Mouse (Mus musculus): Measurements from ENCODE around the gene AC109138.7. TPM values are rescaled to one million over a fixed set of nuclear protein-coding genes. Genes with fewer than 3 reads are reported as not detected.

AC109138.7 gene
- polyA plus RNA-seq, 2 experiments: not detected

DNA sequence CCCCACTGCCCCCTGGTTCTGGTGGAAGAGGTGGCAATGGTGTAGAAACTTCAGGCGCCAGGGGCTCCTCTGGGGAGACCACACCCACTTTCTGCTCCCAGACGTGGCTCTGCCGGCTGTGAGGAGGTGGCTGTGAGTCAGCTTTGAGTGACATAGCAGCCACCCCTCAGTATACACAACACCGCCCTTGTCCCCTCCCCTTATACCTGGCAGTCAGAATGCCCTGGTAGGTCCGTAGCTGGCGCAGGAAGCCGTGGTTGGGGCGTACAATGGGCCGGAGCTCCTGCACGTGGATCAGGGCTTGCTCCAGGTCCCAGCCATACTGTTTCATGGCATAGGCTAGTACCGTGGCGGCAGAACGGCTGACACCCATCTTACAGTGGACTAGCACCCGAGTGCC is 49.5 kb downstream of the AC109138.7 start:
- TF ChIP-seq EP300 (IDR thresholded peaks at IDR 0.05; ENCODE audit: low read depth) (no peak), CTCF (IDR thresholded peaks at IDR 0.05; ENCODE audit: low read depth) (no peak)
- H3K9me3 ChIP-seq (ENCODE audit: control insufficient read depth, low read length): no peaks in the 10 kb centered on the region
- no peaks in the 10 kb centered on the region for H3K36me3 ChIP-seq (replicated peaks; ENCODE audit: control insufficient read depth, insufficient read depth, low read depth)
- DNase-seq (ENCODE audit: low read depth in 3 of 3, low spot score in 3 of 3) (no peak), ATAC-seq (ENCODE audit: insufficient read depth) (no peak)
- H3K4me2 ChIP-seq (ENCODE audit: low read depth): no peak overlapping the region
- H3K9ac ChIP-seq (replicated peaks): no peak overlapping the region
- H3K4me3 ChIP-seq (ENCODE audit: insufficient read depth in 1 of 2, low read depth in 2 of 2, low read length in 2 of 2): no peak overlapping the region
- H3K27me3 ChIP-seq (ENCODE audit: control insufficient read depth, insufficient read depth, low read length): no peaks in the 10 kb centered on the region; the same call in 1 of the 2 replicates
- H3K27ac ChIP-seq: no peak overlapping the region
- WGBS (ENCODE audit: insufficient replicate concordance): 52% methylated on average over 14 of the region's 14 CpGs
- peaks cover 0 to under 1% of the 10 kb centered on the region in 2 experiments; a peak in 2 of 4 replicates for H3K4me1 ChIP-seq (replicated peaks; ENCODE audit: control insufficient read depth in 2 of 2, insufficient read depth in 2 of 2, low read length in 1 of 2)

DNA sequence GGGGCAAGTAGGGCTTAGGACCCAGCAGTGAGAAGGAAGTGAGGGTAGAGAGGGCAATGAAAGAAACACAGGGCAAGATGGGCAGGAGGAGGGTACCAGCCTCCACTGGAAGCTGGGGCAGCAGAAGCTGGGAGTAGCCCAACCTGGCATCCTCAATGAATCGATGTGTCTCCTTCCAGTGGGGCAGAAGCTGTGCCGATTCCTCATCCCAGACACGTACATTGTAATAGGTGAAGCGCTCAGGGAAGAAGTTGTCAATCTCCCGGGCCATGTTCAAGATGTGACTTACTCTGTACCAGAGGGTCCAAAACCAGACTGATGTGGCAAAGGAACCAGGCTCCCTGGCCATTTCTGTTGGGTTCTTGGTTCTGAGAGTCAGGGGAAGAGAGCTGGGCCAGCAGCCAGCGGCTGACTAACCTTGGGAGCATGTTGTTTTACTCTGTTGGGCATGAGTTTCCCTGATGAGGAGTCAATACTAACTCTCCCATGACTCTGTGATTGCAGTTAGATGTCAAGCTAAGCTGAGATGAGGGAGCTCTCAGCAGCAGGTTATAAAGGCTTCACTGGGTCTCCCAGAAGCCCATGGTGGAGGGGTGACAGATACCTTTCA is 50.1 kb downstream of the AC109138.7 start:
- no peak for DNase-seq (ENCODE audit: low read depth in 3 of 3, low spot score in 3 of 3)
- Histone ChIP-seq H3K27ac (no peak overlapping the region), H3K36me3 (replicated peaks; ENCODE audit: control insufficient read depth, insufficient read depth, low read depth) (no peaks in the 10 kb centered on the region), H3K4me2 (ENCODE audit: low read depth) (no peak overlapping the region), H3K4me3 (ENCODE audit: insufficient read depth in 1 of 2, low read depth in 2 of 2, low read length in 2 of 2) (no peak overlapping the region), H3K9ac (replicated peaks) (no peak overlapping the region), H3K9me3 (ENCODE audit: control insufficient read depth, low read length) (no peaks in the 10 kb centered on the region), H3K27me3 (ENCODE audit: control insufficient read depth, insufficient read depth, low read length) (no peaks in the 10 kb centered on the region; the same call in 1 of the 2 replicates), H3K4me1 (replicated peaks; ENCODE audit: control insufficient read depth in 2 of 2, insufficient read depth in 2 of 2, low read length in 1 of 2) (peaks cover 0 to 4% of the 10 kb centered on the region in 2 experiments; a peak in 2 of 4 replicates)
- 85% methylated on average over 6 of the region's 6 CpGs for WGBS (ENCODE audit: insufficient replicate concordance)
- no peak for ATAC-seq (ENCODE audit: insufficient read depth)
- TF ChIP-seq CTCF (IDR thresholded peaks at IDR 0.05; ENCODE audit: low read depth): no peak
- TF ChIP-seq EP300 (IDR thresholded peaks at IDR 0.05; ENCODE audit: low read depth): no peak

DNA sequence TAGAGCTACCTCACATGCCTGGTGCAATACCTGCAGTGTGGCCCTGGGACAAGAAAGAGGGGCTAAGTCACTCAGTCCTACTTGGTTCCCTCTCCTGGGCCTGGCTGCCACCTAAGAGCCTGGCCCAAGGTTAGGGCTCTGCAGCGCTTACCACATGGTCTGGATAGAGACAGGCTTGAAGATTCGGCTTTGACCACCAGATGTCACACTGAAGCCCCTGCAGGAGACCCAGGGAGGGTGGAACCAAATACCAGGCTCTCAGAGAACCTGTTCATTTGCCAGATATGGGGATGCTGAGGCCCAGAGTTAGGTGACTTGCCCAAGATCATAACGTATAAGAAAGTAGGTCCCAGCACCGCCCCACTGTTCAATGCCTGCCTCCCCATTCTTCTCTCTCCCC is 51.8 kb downstream of the AC109138.7 start:
- peaks cover 0 to 5% of the 10 kb centered on the region in 2 experiments; a peak in 1 of 4 replicates for H3K4me1 ChIP-seq (replicated peaks; ENCODE audit: control insufficient read depth in 2 of 2, insufficient read depth in 2 of 2, low read length in 1 of 2)
- no peak overlapping the region for H3K9ac ChIP-seq (replicated peaks)
- H3K9me3 ChIP-seq (ENCODE audit: control insufficient read depth, low read length): no peaks in the 10 kb centered on the region
- DNase-seq (ENCODE audit: low read depth in 3 of 3, low spot score in 3 of 3) (no peak), ATAC-seq (ENCODE audit: insufficient read depth) (no peak)
- no peak overlapping the region for H3K4me3 ChIP-seq (ENCODE audit: insufficient read depth in 1 of 2, low read depth in 2 of 2, low read length in 2 of 2)
- no peak overlapping the region for H3K27ac ChIP-seq
- no peak overlapping the region for H3K4me2 ChIP-seq (ENCODE audit: low read depth)
- no peaks in the 10 kb centered on the region for H3K36me3 ChIP-seq (replicated peaks; ENCODE audit: control insufficient read depth, insufficient read depth, low read depth)
- H3K27me3 ChIP-seq (ENCODE audit: control insufficient read depth, insufficient read depth, low read length): no peaks in the 10 kb centered on the region; the same call in 1 of the 2 replicates
- 70% methylated on average over 4 of the region's 4 CpGs for WGBS (ENCODE audit: insufficient replicate concordance)
- TF ChIP-seq CTCF (IDR thresholded peaks at IDR 0.05; ENCODE audit: low read depth): no peak; the same call in 1 of the 2 replicates
- no peak for TF ChIP-seq EP300 (IDR thresholded peaks at IDR 0.05; ENCODE audit: low read depth)

DNA sequence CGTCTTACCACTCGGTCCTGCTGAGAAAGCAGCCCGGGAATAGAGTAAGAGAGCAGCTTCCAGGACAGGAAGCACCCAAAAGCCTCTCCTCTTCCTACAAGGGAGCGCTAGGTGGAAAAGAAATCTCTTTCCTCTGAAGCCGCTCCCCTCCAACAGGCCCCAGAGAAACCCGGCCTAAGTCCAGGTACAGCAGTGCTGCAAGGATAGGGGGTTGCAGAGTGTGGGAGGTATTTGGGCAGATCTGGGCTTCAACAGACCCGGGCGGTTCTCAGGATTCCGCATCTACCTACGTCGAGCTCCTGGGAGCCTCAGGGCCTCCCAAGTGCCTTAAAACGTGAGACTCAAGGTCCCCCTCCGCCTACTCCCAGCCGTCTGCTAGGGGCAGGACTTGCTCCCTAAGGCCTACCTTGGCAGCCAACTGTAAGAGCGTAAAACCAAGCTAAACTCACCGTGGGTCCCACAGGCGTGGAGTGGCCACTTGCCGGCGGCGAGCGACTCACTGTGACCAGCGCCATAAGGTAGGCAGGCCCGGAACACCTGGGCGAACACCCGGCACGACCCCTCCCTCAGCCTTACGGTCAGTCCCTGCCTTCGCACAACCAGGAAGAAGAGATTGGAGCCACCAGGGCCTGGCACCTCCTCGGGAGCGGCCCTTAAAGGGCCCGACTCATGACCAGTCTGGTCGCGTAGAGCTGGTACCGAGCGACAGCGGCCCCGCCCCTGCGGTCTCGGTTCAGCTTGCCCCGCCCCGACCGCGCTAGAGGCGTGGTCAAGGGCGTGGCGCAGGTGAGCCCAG is 54.6 kb downstream of the AC109138.7 start, which contains the start of gene Ssh3:
TSS of gene Ssh3 (minus strand) at position 615 of the 796 bp plus-strand sequence.
- Histone ChIP-seq H3K27me3 (ENCODE audit: control insufficient read depth, insufficient read depth, low read length) (no peaks in the 10 kb centered on the region; the same call in 1 of the 2 replicates), H3K27ac (no peak within 1 kb of the TSS), H3K9me3 (ENCODE audit: control insufficient read depth, low read length) (no peaks in the 10 kb centered on the region), H3K36me3 (replicated peaks; ENCODE audit: control insufficient read depth, insufficient read depth, low read depth) (no peaks in the 10 kb centered on the region), H3K4me3 (ENCODE audit: insufficient read depth in 1 of 2, low read depth in 2 of 2, low read length in 2 of 2) (peak within 1 kb of the TSS; percentile 44 to 49), H3K9ac (replicated peaks) (peak within 1 kb of the TSS; percentile 47), H3K4me2 (ENCODE audit: low read depth) (peak within 1 kb of the TSS; percentile 72), H3K4me1 (replicated peaks; ENCODE audit: control insufficient read depth in 2 of 2, insufficient read depth in 2 of 2, low read length in 1 of 2) (peaks cover 0 to 5% of the 10 kb centered on the region in 2 experiments; a peak in 1 of 4 replicates)
- 16% methylated on average over 46 of the region's 46 CpGs for WGBS (ENCODE audit: insufficient replicate concordance)
- TF ChIP-seq CTCF (IDR thresholded peaks at IDR 0.05; ENCODE audit: low read depth) (no peak), EP300 (IDR thresholded peaks at IDR 0.05; ENCODE audit: low read depth) (no peak)
- no peak for DNase-seq (ENCODE audit: low read depth in 3 of 3, low spot score in 3 of 3)
- ATAC-seq (ENCODE audit: insufficient read depth): peak; percentile 68

DNA sequence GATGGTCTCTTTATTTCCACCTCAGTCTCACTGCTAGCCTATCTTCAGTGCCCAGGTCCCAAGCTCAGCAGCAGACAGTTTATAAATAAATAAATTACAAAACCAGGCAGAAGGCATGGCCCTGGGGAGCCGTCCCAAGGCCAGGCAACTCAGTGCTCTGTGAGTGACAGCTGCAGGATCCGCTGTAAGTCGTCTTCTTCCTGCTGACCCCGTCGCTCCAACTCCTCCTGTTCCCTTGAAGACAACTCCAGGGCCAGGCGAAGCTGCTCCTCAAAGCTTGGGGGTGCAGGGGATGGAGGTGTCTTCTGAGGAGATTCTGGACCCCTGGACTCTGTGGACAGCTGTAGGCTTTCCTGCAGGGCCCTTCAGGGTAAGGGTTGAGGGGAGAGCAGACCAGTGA is 56.0 kb downstream of the AC109138.7 start:
- Histone ChIP-seq H3K4me2 (ENCODE audit: low read depth) (no peak overlapping the region), H3K9ac (replicated peaks) (no peak overlapping the region), H3K36me3 (replicated peaks; ENCODE audit: control insufficient read depth, insufficient read depth, low read depth) (no peaks in the 10 kb centered on the region), H3K9me3 (ENCODE audit: control insufficient read depth, low read length) (no peaks in the 10 kb centered on the region), H3K27me3 (ENCODE audit: control insufficient read depth, insufficient read depth, low read length) (no peaks in the 10 kb centered on the region; the same call in 1 of the 2 replicates), H3K27ac (no peak overlapping the region), H3K4me1 (replicated peaks; ENCODE audit: control insufficient read depth in 2 of 2, insufficient read depth in 2 of 2, low read length in 1 of 2) (peaks cover 0 to 5% of the 10 kb centered on the region in 2 experiments; a peak in 1 of 4 replicates), H3K4me3 (ENCODE audit: insufficient read depth in 1 of 2, low read depth in 2 of 2, low read length in 2 of 2) (no peak overlapping the region)
- DNase-seq (ENCODE audit: low read depth in 3 of 3, low spot score in 3 of 3): no peak
- TF ChIP-seq EP300 (IDR thresholded peaks at IDR 0.05; ENCODE audit: low read depth) (no peak), CTCF (IDR thresholded peaks at IDR 0.05; ENCODE audit: low read depth) (no peak)
- no peak for ATAC-seq (ENCODE audit: insufficient read depth)
- WGBS (ENCODE audit: insufficient replicate concordance): 54% methylated on average over 6 of the region's 6 CpGs

Measured in liver, embryonic 14.5 days (tissue).